Mouse (Mus musculus): Measurements from ENCODE around the gene Mark4.

DNA sequence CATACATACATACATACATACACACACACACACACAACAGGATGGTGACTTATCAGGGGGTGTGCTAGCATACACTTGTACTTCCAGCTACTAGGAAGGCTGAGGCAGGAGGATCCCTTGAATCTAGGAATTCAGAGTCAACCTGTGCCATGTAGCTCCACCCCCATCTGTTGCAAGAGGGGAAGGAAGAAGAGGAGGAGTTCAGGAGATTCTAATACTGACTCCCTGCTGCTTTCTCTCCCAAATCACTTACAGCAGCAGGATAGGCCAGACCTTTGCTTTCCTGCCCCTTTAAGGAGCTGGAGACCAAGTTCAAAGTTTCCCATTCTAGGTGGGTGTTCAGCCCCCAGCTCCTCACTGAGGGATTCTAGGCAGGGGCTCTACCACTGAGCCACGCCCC, 26.9 kb upstream of the Mark4 start:
- no peak for TF ChIP-seq MAFK (IDR thresholded peaks at IDR 0.05; ENCODE audit: insufficient read depth, low read depth, low read length)
- TF ChIP-seq HCFC1 (IDR thresholded peaks at IDR 0.05; ENCODE audit: borderline replicate concordance, insufficient read depth, low read length): no peak
- TF ChIP-seq ZNF384 (IDR thresholded peaks at IDR 0.05; ENCODE audit: low read depth, low read length): no peak
- no peak for TF ChIP-seq ZC3H11A (IDR thresholded peaks at IDR 0.05; ENCODE audit: borderline replicate concordance, low read depth, low read length)
- no peak for TF ChIP-seq CHD2 (IDR thresholded peaks at IDR 0.05; ENCODE audit: low read depth, low read length)
